Mouse (Mus musculus) effector memory CD4-positive, alpha-beta T cell, adult 5 months (primary cell): ENCODE results near the gene Bcl2. TPM values are rescaled to one million over a fixed set of nuclear protein-coding genes. Genes with fewer than 3 reads are reported as not detected.

Experiments used
- polyA plus RNA-seq: library from polyadenylated mRNA; unstranded; fragments of 100-300 nt; shearing (Covaris generic); gene quantifications from one replicate; pipeline ENCODE4 v1.2.1, GENCODE M21; 2017

The Bcl2 gene
- 147 TPM for polyA plus RNA-seq

GRCm38 (mm10) chr1:106713621-106714529, at the start of gene Bcl2:
Gene Bcl2 (minus strand): TSS chr1:106714274.

GRCm38 (mm10) chr1:106759572-106760435, 45.7 kb upstream of the Bcl2 start, which contains the start of gene Kdsr:
Gene Kdsr (minus strand): TSS chr1:106759727.

Other genes with a start within 250 kb of the Bcl2 start
- gene Kdsr, start 45.5 kb upstream of the Bcl2 start, polyA plus RNA-seq = 22.8 TPM
- 95.1 TPM for gene Vps4b, start 82.5 kb upstream of the Bcl2 start, polyA plus RNA-seq
- gene Serpinb5, start 146.9 kb upstream of the Bcl2 start, polyA plus RNA-seq = not detected
- not detected for gene Serpinb12, start 220.2 kb upstream of the Bcl2 start, polyA plus RNA-seq